Mouse (Mus musculus) megakaryocyte-erythroid progenitor cell, adult 5-6 weeks (primary cell): ENCODE data around the gene Dusp15. TPM values are rescaled to one million over a fixed set of nuclear protein-coding genes. Genes with fewer than 3 reads are reported as not detected.

ENCODE experiments used
- ATAC-seq: replicated peaks from 2 replicates; pipeline ENCODE4 v1.8.0; 2016; ENCODE audit warnings: mild to moderate bottlenecking, inconsistent platforms; ENCODE audit not compliant: severe bottlenecking, poor library complexity, low FRiP score, low TSS enrichment
- total RNA-seq, 2 experiments: library from RNA; stranded (forward) in 1 of 2; stranded (reverse) in 1 of 2; fragments of 200-1000, 215-1000 nt in 1 of 2; fragments of >200 nt in 1 of 2; fragmentation: Nextera tagmentation in 1 of 2; gene quantifications; 2 replicates each; pipeline ENCODE4 v1.2.3; 2014 to 2017

Dusp15 gene
- total RNA-seq (2014; fragmentation: Nextera tagmentation) (not detected in 2 replicates), total RNA-seq (2017) (not detected in 2 replicates)

- no peak for ATAC-seq
Measured at GRCm38 (mm10) chr2:152951065-152951849, at the start of gene Dusp15. TSS of gene Dusp15 (minus strand) at chr2:152951698.

GRCm38 (mm10) chr2:152997046-152997445 is 45.5 kb upstream of the Dusp15 start:
- ATAC-seq: no peak

- ATAC-seq: no peak
Measured at GRCm38 (mm10) chr2:152991529-152991928, 40.0 kb upstream of the Dusp15 start.

- no peak for ATAC-seq
Measured at GRCm38 (mm10) chr2:152985582-152985981, 34.1 kb upstream of the Dusp15 start.

DNA sequence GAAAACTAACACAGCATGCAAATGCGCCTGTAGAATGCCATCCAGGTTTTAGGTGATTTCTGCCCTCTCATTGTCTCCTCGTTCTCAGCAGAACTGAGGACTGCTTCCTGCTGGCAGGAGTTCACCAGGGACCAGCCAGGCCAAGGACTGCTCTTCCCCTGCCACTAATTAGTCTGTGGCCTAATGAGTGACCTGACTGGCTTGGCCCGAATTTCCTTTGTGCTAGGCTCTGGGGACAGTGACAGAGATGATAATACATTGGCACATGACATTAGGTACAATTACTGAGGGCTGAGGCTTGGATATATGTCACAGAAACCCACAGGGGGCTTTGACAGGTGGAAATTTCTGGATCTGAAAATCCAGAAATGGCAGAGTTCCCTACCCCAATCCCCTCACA is 25.5 kb upstream of the Dusp15 start:
- ATAC-seq: no peak

GRCm38 (mm10) chr2:152965555-152965954 is 14.1 kb upstream of the Dusp15 start:
- ATAC-seq: no peak

DNA sequence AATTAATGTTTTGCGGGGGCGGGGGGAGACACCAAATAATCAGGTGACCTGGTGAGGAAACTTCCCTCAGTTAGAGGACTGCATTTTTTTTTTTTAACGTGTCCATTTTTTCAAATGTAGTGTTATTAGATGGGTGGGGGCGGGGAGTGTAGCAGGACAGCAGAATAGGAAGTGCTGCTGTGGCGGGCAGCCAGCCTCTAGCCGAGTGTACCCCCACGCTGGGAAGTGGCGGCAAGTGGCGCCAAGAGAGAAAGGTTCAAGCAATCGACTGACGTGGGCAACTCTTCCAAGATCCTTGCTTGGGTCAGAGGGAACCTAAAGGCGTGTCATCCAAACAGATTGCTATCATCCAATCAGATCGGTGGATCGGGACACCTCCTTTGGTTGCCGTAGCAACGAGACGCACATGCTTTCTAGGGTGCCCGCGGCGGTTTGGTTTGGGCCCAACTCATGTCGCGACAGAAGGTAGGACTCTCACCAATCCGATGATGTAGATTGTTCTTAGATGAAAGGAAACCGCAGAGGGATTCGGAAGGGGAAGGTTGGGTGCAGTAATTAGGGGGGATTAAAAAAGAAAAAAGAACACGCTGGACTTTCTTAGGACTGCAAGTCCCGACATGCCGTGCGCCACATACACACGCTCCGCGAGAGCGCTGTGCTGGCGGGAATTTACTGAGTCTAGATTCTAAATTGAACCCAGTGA is 10.7 kb upstream of the Dusp15 start, which contains the start of gene Ttll9:
Gene Ttll9, plus strand, starts transcription at position 395 of the 703 bp plus-strand sequence.
- peak; percentile 81 for ATAC-seq

GRCm38 (mm10) chr2:152958116-152958515 is 6.6 kb upstream of the Dusp15 start:
- ATAC-seq: no peak

DNA sequence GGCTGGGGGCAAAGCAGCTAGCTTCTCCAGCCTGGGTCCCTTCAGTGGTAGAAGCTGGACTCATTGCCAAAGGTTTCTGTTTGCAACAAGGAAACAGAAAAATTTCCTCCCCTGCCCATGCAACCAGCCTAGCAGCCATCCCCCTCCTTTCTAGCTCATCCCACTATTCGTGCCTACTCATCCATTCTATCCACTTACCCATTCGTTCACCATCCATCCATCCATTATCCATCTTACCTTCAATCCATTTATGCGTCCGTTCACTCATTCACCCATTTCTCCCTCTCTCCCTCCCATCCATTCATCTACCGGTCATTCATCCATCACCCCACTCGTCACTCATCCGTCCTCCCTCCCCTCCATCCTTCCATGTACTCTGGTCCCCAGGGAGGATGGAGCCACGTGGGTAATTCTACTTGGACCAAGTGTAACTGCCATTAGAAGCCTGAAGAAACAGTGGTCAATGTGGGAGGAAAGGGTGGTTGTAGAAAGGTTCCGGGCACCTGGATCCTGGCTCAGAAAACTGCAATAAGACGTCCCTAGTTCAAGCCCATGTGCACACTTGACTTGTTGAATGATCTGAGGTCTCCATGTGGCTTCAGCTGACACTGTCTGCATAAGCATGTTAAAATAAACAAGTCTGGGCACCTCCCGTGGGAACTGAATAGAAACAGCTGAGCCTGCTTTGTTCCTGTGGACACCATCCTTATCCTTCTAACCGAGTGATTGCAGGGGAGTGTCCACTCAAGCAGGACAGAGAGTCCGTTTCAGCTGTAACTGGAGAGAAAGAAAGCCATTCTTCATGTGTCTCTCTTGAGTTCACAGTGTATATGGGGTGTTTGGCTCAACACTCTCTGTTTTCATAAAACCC is 587 bp upstream of the Dusp15 start:
- no peak for ATAC-seq

DNA sequence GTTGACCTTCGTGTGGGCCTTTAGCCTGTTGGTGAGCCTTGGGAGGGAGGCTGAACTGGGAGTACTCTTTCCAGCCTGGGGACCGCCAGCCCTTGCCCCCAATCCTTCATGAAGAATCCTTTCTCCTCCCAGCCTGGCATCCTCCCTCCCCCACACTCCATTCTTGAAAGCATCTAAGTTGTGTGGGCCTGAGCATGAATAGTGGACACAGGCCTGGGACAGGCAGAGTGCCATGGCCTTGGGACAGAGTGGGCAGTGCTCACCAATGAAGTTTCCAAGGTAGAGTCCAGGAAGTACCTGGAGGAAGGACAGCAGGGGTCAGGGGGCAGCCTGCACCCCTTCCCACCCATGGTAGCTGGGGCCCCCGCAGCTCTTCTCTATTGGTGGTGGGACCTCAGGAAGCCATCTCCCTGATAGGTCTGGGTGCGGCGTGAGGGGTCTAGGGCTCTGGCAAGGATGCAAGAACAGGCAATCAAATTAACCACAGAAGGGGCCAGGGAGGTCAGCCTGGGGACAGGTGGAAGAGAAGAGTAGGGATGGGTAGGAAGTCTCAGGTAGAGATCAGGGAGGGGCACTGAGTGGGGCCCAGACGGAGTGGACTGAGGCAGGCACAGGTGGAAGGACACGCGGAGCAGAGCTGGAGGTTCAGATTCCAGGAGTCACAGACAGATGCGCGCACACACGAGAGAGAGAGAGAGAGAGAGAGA is 987 bp downstream of the Dusp15 start:
- ATAC-seq: no peak

- ATAC-seq: no peak
Measured at GRCm38 (mm10) chr2:152948438-152949020, 3.0 kb downstream of the Dusp15 start.

DNA sequence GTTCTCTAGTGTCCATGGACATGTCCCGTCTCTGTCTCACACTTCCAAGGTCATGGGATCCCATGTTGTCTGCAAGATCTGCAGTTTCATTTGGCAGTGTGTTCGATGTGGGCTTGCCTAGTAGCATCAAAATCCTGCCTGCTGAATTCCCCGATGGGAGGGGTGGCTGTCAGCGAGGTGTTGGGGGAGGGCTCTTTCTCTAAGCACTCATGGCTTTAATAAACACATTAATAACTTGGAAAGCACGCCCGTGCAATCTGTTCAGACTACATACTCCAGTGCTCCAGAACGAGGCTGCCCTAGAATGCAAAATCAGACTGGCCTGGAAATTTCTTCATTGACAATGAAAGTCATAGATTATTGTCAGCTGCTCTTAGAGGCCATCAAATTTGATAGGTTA is 4.4 kb downstream of the Dusp15 start:
- ATAC-seq: no peak

- ATAC-seq: no peak
Measured at GRCm38 (mm10) chr2:152944013-152944412, 7.5 kb downstream of the Dusp15 start.

DNA sequence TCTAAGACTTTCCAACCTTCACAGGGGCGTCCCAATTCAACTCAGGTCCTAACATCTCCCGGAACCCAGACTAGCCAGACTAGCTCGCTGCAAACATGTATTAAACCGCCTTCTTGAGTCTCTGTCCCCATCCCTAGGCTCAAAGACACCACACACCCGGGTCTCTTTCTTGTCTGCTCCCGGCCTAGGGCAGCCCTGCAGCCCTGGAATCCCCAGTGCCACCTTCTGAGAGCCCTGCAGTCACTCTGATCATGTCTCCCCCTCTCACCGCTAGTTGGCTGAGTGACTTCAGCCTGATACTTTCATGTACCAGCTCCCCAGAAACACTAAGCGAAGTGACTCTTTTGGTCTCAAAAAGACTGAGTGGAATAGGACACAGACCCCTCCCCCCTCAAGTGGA is 7.9 kb downstream of the Dusp15 start:
- no peak for ATAC-seq

GRCm38 (mm10) chr2:152942898-152943515 is 8.5 kb downstream of the Dusp15 start:
- ATAC-seq: no peak

- ATAC-seq: no peak
Measured at GRCm38 (mm10) chr2:152941776-152942175, 9.7 kb downstream of the Dusp15 start.

DNA sequence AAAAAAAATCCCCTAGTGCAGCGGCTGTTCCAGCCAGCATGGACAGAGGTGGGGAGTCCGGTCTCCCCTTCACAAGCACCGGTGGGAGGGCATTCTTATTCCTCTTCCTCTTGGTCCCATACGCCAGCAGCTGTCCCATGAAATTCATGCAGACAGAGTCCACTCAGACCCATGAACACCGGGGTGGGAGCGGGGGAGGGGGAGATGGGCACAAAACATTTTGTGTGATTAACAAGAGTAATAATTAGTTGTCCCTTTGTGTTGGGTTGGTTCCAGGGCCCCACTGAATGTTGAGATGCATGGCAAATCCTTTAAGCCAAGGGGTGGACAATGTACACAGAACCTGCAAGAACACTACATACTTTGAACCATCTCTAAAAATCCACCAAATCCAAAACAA is 10.4 kb downstream of the Dusp15 start:
- ATAC-seq: no peak

DNA sequence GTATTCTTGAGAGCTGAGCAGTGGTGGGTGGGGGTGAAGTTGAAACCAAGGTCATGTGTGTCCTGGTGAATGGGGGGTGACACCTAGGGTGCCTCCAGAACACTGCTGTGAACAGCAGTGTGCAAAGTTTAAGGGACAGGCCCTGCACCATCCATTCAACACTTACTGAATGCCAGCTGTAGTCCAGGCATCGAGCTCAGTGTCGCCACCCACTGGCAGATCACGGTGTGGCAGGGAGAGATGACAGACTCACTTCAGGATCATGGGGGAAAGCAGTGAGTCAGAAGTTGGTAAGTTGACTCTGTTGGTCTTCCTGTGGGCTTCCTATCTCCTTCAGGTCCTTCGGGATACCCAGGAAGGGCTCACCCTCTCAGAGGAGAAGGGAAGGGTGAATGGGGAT is 11.7 kb downstream of the Dusp15 start:
- peak; percentile 69 for ATAC-seq
